Mouse (Mus musculus) spleen, embryonic (tissue): ENCODE measurements around the gene Olfr458.
"Not testable (repeated sequence)": the region's sequence is repeated elsewhere in the genome, so short reads cannot be mapped to it uniquely, and the experiment has no call there.

Experiments
- CTCF ChIA-PET: fragments of 350-600 bp; sonication (Branson Sonifier 250); formaldehyde crosslinking; loops from one replicate; lab custom pipeline; 2022; lab: Charles Lee

Gene Olfr458

DNA sequence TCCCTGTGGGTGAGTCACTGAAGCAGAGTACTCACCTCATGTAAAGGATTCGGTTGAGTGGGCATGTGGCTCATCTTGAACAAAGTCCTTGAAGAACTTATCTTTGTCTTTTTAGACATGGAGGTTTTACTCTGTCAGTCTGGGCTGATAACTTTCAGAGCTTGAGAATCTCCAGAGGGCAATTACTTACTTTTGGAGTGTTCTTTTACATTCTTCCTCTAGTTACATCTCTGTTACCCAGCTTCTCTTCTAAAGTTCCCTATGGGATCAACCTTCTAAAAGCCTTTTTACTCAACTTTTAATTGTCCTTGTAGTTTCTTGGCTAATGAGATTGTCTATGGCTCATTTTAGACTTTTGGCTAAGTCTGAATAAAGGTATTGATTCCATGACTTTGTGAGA lies at the start of gene Olfr458:
Gene Olfr458 (minus strand): TSS at position 101 of the 400 bp plus-strand sequence.
- CTCF ChIA-PET: no interaction called here

GRCm38 (mm10) chr6:42513461-42513860 lies 48.5 kb upstream of the Olfr458 start:
- CTCF ChIA-PET: no interaction called here

DNA sequence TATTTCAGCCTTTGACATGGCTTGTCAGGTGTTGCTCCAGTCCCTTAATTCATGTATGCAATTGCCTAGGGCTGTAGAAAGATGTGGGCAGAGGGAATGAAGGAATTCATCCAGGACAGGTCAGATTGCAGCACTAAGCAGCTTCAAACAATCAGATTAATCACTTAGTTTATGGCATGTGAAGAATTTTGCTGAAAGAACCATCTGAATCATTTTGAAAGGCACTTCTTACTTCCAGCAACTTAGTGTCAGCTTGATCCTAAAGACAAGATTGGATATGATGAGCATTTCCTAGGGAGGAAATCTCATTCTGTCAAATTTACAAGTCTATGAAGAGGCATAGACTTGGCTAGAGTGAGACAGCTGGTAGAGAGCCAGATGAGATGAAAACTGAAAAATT lies 44.3 kb upstream of the Olfr458 start:
- CTCF ChIA-PET: no interaction called here

GRCm38 (mm10) chr6:42503478-42503877 lies 38.5 kb upstream of the Olfr458 start:
- CTCF ChIA-PET: no interaction called here

- CTCF ChIA-PET: no interaction called here
Observed at GRCm38 (mm10) chr6:42489731-42490130, 24.7 kb upstream of the Olfr458 start.

GRCm38 (mm10) chr6:42487114-42487513 lies 22.1 kb upstream of the Olfr458 start, which contains the start of gene Olfr456:
Gene Olfr456, minus strand, starts transcription at chr6:42487214.
- CTCF ChIA-PET: no interaction called here

GRCm38 (mm10) chr6:42484633-42485032 lies 19.6 kb upstream of the Olfr458 start:
- CTCF ChIA-PET: no interaction called here

- CTCF ChIA-PET: no interaction called here
Observed at GRCm38 (mm10) chr6:42476235-42476634, 11.2 kb upstream of the Olfr458 start, which contains the start of gene Olfr457. Gene Olfr457, minus strand, starts transcription at chr6:42476335.

DNA sequence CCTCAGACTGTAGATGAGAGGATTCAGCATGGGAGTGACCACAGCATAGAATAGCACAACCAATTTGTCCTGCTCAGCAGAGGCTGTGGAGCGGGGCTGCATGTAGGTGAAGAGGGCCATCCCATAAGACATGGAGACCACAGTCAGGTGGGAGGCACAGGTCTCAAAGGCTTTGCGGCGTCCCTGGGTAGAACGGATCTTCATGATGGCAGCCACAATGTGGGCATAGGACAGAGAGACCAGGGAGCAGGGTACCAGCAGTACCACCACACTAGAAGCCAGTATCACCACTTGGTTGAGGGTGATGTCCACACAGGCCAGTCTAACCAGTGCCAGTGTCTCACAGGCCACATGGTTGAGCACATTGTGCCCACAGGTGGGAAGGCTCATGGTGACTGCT lies 6.3 kb upstream of the Olfr458 start:
- CTCF ChIA-PET: not testable (repeated sequence)

- CTCF ChIA-PET: no interaction called here
Observed at GRCm38 (mm10) chr6:42470542-42470941, 5.5 kb upstream of the Olfr458 start.

DNA sequence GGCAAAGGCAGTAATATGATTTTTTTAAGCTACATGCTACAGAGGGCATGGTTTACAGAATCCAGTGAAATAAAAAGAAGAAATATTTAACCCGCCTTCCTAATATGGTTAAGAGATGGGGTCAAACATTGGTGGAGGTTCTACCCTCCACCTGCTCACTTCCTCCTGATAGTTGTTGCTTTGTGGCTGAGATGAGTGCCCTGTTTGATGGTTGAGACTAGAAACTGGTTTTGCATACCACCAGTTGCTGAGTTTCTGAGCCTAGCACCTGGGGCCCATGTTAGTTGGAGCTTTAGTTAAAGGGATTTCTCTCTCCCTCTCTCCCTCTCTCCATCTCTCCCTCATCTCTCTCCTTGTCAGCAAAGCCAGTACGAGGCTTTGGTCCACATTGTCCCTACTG lies 17.6 kb downstream of the Olfr458 start:
- CTCF ChIA-PET: interaction anchor here (0.5 kb wide), 1 partner anchor 10 kb away, joined by 3 read pairs; no protein-coding TSS in a partner anchor

DNA sequence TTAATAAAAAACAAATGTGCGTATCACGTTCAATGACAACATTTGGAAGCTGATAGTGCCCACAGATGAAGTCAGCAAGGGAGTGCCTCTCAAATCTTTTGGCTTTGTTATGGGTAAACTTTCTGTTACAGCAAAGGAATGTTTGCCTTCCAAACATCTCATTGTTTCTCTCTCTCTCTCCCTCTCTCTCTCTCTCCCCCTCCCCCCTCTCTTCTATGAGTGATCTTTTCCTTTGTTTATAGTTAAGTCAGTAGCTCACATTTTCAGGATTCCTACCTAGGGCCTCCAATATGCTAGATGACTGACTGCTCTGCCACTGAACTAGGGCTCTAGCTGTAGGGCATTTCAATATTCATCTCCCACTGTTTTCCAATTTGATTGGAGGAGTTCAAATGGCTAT lies 20.5 kb downstream of the Olfr458 start:
- CTCF ChIA-PET: no interaction called here

DNA sequence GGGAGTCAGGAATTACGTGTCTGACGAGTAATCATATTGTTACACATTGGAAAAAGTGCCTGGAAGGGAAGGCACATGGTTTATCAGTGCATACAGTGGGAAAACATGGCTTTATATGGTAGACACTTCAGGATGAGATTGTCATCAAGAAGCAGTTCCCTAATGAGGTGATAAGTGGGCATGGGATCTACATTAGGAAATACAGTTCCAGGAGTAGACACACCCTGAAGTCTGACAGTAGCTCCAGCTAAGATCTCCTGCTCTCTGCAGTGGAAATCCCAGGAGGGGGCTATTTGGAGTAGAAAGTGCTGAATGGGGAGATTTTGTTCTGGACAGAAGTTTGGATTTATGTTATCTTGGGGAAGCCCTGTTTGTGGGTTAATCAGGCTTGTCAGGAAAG lies 23.6 kb downstream of the Olfr458 start:
- CTCF ChIA-PET: no interaction called here

GRCm38 (mm10) chr6:42435490-42435889 lies 29.5 kb downstream of the Olfr458 start:
- CTCF ChIA-PET: no interaction called here

- CTCF ChIA-PET: no interaction called here
Observed at GRCm38 (mm10) chr6:42434446-42434845, 30.6 kb downstream of the Olfr458 start, which contains the start of gene Tas2r126. Gene Tas2r126, plus strand, starts transcription at chr6:42434535.

DNA sequence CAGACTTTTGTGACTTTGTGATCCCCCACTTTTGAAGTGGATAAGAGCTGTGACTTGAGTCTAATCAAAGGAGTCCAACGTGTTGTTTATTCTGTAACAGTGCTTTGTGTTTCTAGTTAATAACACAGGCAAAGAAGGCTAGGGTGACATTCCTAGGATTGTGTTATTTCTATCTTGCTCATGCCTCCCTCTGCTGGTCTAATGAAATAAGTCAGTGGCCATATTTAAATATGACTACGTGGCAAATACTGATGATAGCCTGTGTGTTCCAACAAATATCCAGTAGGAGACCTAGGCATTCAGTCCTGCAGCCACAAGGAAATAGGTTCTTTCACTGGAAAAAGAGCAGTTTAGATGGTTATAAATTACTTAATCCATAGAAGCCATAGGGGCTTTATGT lies 31.4 kb downstream of the Olfr458 start:
- CTCF ChIA-PET: no interaction called here

DNA sequence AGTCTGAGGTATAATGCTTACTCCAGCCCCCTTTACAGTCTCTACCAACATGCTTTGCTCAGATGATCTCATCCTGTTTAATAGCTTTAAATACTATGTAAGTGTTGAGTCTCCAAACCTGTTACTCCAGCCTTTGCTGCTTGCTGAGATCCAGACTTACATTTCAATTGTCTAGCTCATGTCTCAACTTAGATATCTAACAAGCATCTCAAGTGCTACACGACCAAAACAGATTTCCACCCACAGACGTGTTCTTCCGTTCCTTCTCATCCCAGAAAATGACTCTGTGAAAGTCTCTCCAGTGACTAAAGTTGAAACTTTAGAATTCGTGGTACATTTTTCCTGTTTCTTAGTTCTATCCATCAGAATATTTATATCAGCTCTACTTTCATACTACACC lies 38.7 kb downstream of the Olfr458 start:
- CTCF ChIA-PET: no interaction called here

GRCm38 (mm10) chr6:42424472-42424871 lies 40.5 kb downstream of the Olfr458 start:
- CTCF ChIA-PET: no interaction called here

DNA sequence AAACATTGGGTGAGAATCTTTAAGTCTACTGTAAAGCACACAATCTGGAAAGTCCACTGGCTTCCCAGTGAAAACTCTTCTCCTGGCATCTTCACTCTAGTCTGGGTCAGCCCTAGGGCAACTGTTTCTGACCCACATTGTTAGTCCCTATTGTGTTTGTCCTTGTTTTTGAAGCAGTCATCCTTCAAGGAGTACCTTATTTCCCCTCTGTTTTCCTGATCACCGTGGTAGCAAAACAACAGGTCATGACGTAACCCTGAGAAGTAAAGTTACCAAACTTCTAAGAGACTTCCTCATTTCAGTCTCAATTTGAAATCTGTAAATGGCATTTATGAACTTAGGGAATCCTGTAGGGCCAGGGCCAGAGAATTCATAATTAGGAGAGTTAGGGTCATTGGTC lies 43.6 kb downstream of the Olfr458 start:
- CTCF ChIA-PET: no interaction called here

GRCm38 (mm10) chr6:42419443-42419842 lies 45.6 kb downstream of the Olfr458 start:
- CTCF ChIA-PET: no interaction called here
